Mouse (Mus musculus) spleen, postnatal 4 days (tissue): Measurements from ENCODE around the gene Ubl3.

ENCODE experiments used
- DNase-seq, 2 experiments: peaks; one replicate each; pipeline ENCODE4 v3.0.0; 2022; ENCODE audit warnings: low spot score in 2 of 2

Ubl3 gene

GRCm38 (mm10) chr5:148481745-148482144 lies 70.8 kb downstream of the Ubl3 start:
- no peak for DNase-seq

GRCm38 (mm10) chr5:148474346-148474745 lies 78.2 kb downstream of the Ubl3 start:
- no peak for DNase-seq

- no peak for DNase-seq
These were observed 83.8 kb downstream of the Ubl3 start for GRCm38 (mm10) chr5:148468626-148469441.

- no peak for DNase-seq
These were observed 85.5 kb downstream of the Ubl3 start for GRCm38 (mm10) chr5:148466933-148467607.

- DNase-seq, result no peak
These were observed 86.5 kb downstream of the Ubl3 start for GRCm38 (mm10) chr5:148466116-148466515.

- DNase-seq, result no peak
These were observed 87.5 kb downstream of the Ubl3 start for GRCm38 (mm10) chr5:148465091-148465490.

GRCm38 (mm10) chr5:148464489-148464888 lies 88.1 kb downstream of the Ubl3 start:
- DNase-seq, result no peak

GRCm38 (mm10) chr5:148463783-148464294 lies 88.8 kb downstream of the Ubl3 start:
- DNase-seq, result no peak
